Mouse (Mus musculus): ENCODE results near the gene Foxi3. TPM values are rescaled to one million over a fixed set of nuclear protein-coding genes. Genes with fewer than 3 reads are reported as not detected.

The Foxi3 gene
- polyA plus RNA-seq (2017; shearing (Covaris generic)): under 1 TPM in 1 of 2 experiments, not detected in 1; 0.59 TPM

GRCm38 (mm10) chr6:70956285-70956912 is at the start of gene Foxi3:
TSS of gene Foxi3 (plus strand) at chr6:70956531.

GRCm38 (mm10) chr6:70918827-70919226 is 37.5 kb upstream of the Foxi3 start, which contains the start of gene Tex37:
TSS of gene Tex37 (minus strand) at chr6:70918927.

Other genes with a start within 250 kb of the Foxi3 start
- 1 to 10 TPM; 4.7 to 6.9 TPM for gene Rpia, start 164.3 kb upstream of the Foxi3 start, polyA plus RNA-seq (2017; shearing (Covaris generic))
- 1 to 10 TPM; 7.0 to 9.9 TPM for gene Eif2ak3, start 112.0 kb upstream of the Foxi3 start, polyA plus RNA-seq (2017; shearing (Covaris generic))
- gene Tex37, start 37.6 kb upstream of the Foxi3 start, polyA plus RNA-seq (2017; shearing (Covaris generic)): under 1 TPM in 1 of 2 experiments, not detected in 1; 0.94 TPM
- 1 to 10 TPM; 1.9 to 3.2 TPM for gene Thnsl2, start 187.9 kb downstream of the Foxi3 start, polyA plus RNA-seq (2017; shearing (Covaris generic))
- gene Fabp1, start 243.3 kb downstream of the Foxi3 start, polyA plus RNA-seq (2017; shearing (Covaris generic)): 1 to 10 TPM in 1 of 2 experiments, not detected in 1; 1.1 TPM

Measured in inflammation-experienced regulatory T-cells (primary cell).